Mouse (Mus musculus) brain, embryonic 18.5 days (tissue): ENCODE measurements around the gene Tmem186.

Experiments
- DNase-seq: peaks from one replicate; pipeline ENCODE4 v3.0.0-alpha.2; 2012; ENCODE audit warnings: low read depth, low spot score

The Tmem186 gene

GRCm38 (mm10) chr16:8667261-8667660, 29.7 kb upstream of the Tmem186 start:
- DNase-seq: no peak

- DNase-seq: no peak
Observed at GRCm38 (mm10) chr16:8666452-8666851, 28.9 kb upstream of the Tmem186 start.

GRCm38 (mm10) chr16:8665367-8665766, 27.9 kb upstream of the Tmem186 start:
- DNase-seq: no peak

- no peak for DNase-seq
Observed at GRCm38 (mm10) chr16:8663606-8664539, 26.4 kb upstream of the Tmem186 start.

- no peak for DNase-seq
Observed at GRCm38 (mm10) chr16:8663022-8663421, 25.5 kb upstream of the Tmem186 start.

GRCm38 (mm10) chr16:8658764-8659163, 21.3 kb upstream of the Tmem186 start:
- DNase-seq: no peak

GRCm38 (mm10) chr16:8658349-8658748, 20.8 kb upstream of the Tmem186 start:
- no peak for DNase-seq

GRCm38 (mm10) chr16:8656256-8656655, 18.7 kb upstream of the Tmem186 start:
- DNase-seq: no peak

- no peak for DNase-seq
Observed at GRCm38 (mm10) chr16:8655599-8655998, 18.1 kb upstream of the Tmem186 start.

GRCm38 (mm10) chr16:8655108-8655507, 17.6 kb upstream of the Tmem186 start:
- DNase-seq: no peak

GRCm38 (mm10) chr16:8650007-8650406, 12.5 kb upstream of the Tmem186 start:
- DNase-seq: no peak

- no peak for DNase-seq
Observed at GRCm38 (mm10) chr16:8645546-8645945, 8.0 kb upstream of the Tmem186 start.

GRCm38 (mm10) chr16:8643855-8644254, 6.3 kb upstream of the Tmem186 start:
- DNase-seq: no peak

GRCm38 (mm10) chr16:8639466-8640191, 2.1 kb upstream of the Tmem186 start:
- DNase-seq: no peak

- no peak for DNase-seq
Observed at GRCm38 (mm10) chr16:8638131-8638530, 619 bp upstream of the Tmem186 start.

GRCm38 (mm10) chr16:8636867-8637216, 670 bp downstream of the Tmem186 start:
- DNase-seq: no peak

GRCm38 (mm10) chr16:8631428-8631827, 6.1 kb downstream of the Tmem186 start:
- no peak for DNase-seq

GRCm38 (mm10) chr16:8630419-8630818, 7.1 kb downstream of the Tmem186 start:
- DNase-seq: no peak

GRCm38 (mm10) chr16:8620315-8621115, 17.0 kb downstream of the Tmem186 start:
- DNase-seq: no peak

- DNase-seq: no peak
Observed at GRCm38 (mm10) chr16:8619659-8620314, 17.7 kb downstream of the Tmem186 start.

GRCm38 (mm10) chr16:8613447-8613846, 24.1 kb downstream of the Tmem186 start:
- no peak for DNase-seq
